9 mouse cellular contexts compared by ENCODE assay signal in genomic region chr12:117200590-117200989, GRCm38 (mm10).
DNase-seq lines count a peak whose midpoint lies in the region; ATAC-seq and TF ChIP-seq lines count a peak whose summit lies in the region.
"Had no signal": no experiment of that assay in that cellular context is flagged by ENCODE, and none has a peak within 500 bp of the region (broad histone marks: within the 10 kb centered on the region; RNA-seq: fewer than 3 reads in every experiment).

No protein-coding gene starts in this region.

- peak; percentile 26 for DNase-seq in layer of hippocampus, adult 11-12 months (ENCODE audit: low spot score)
- no peak for DNase-seq in layer of hippocampus, postnatal 10 days (ENCODE audit: low spot score in 2 of 2)
- peak; percentile 28 to 32 for DNase-seq in heart, adult 2 months
- DNase-seq in hindbrain, postnatal 0 days (ENCODE audit: low spot score): no peak
- DNase-seq in midbrain, embryonic 14.5 days: peak; percentile 51
- DNase-seq in c-Kit-positive CD71-positive TER-119-positive erythroid progenitor cells, embryonic 14.5 days (ENCODE audit: low spot score): no peak
- no peak for DNase-seq in gastrocnemius, postnatal 4 days (ENCODE audit: low spot score in 2 of 2)
- no peak for DNase-seq in frontal cortex, adult 2 months (ENCODE audit: extremely low spot score in 1 of 2, low spot score in 1 of 2)

- WGBS in heart, adult 2 months: 47% methylated on average over 5 of the region's 5 CpGs
- 42% methylated on average over 5 of the region's 5 CpGs for WGBS in hindbrain, postnatal 0 days
- 54% methylated on average over 5 of the region's 5 CpGs for WGBS in midbrain, embryonic 14.5 days

- H3K4me2 ChIP-seq in hindbrain, postnatal 0 days (ENCODE audit: low read depth, low read length): no peak overlapping the region
- H3K4me2 ChIP-seq in midbrain, embryonic 14.5 days (ENCODE audit: low read length): 0 out of 2 replicates have a peak overlapping the region, but pooled peaks have one; percentile 0

- H3K36me3 ChIP-seq in heart, adult 2 months (ENCODE audit: control insufficient read depth, insufficient read depth, low read length): no peaks in the 10 kb centered on the region
- H3K36me3 ChIP-seq in hindbrain, postnatal 0 days (ENCODE audit: insufficient read depth, low read length): no peaks in the 10 kb centered on the region
- H3K36me3 ChIP-seq in midbrain, embryonic 14.5 days (ENCODE audit: control insufficient read depth, insufficient read depth, low read length): peaks cover 3% of the 10 kb centered on the region; the same call in 1 of the 2 replicates

- H3K9ac ChIP-seq in heart, adult 2 months (ENCODE audit: low read depth, low read length): peak overlapping the region; percentile 26
- H3K9ac ChIP-seq in hindbrain, postnatal 0 days (replicated peaks; ENCODE audit: low read length): 0 out of 2 replicates have a peak overlapping the region, but pooled peaks have one; percentile 18
- H3K9ac ChIP-seq in midbrain, embryonic 14.5 days (replicated peaks; ENCODE audit: low read length): no peak overlapping the region

- H3K4me3 ChIP-seq in heart, adult 2 months: peak overlapping the region; percentile 5; the same call in 1 of the 2 replicates
- no peak overlapping the region for H3K4me3 ChIP-seq in hindbrain, postnatal 0 days (ENCODE audit: low read length)
- no peak overlapping the region for H3K4me3 ChIP-seq in midbrain, embryonic 14.5 days (replicated peaks; ENCODE audit: low read depth, low read length)
- H3K4me3 ChIP-seq: megakaryocyte, embryonic 14.5 days had no signal

- peak overlapping the region; percentile 67 for H3K27ac ChIP-seq in heart, adult 2 months
- H3K27ac ChIP-seq in hindbrain, postnatal 0 days: peak overlapping the region; percentile 28; the same call in 1 of the 2 replicates
- peak overlapping the region; percentile 93 for H3K27ac ChIP-seq in midbrain, embryonic 14.5 days (replicated peaks; ENCODE audit: low read depth, low read length)

- no peak for ATAC-seq in hindbrain, postnatal 0 days
- ATAC-seq in midbrain, embryonic 14.5 days (ENCODE audit: low FRiP score, low TSS enrichment): no peak

- no peaks in the 10 kb centered on the region for H3K9me3 ChIP-seq in hindbrain, postnatal 0 days (ENCODE audit: low read length)
- no peaks in the 10 kb centered on the region for H3K9me3 ChIP-seq in midbrain, embryonic 14.5 days (ENCODE audit: control insufficient read depth, low read length)
- H3K9me3 ChIP-seq: megakaryocyte, embryonic 14.5 days had no signal

- H3K79me2 ChIP-seq in heart, adult 2 months (replicated peaks; ENCODE audit: control insufficient read depth, insufficient read depth, low read length): no peaks in the 10 kb centered on the region

- no peaks in the 10 kb centered on the region for H3K27me3 ChIP-seq in heart, adult 2 months (ENCODE audit: control insufficient read depth, insufficient read depth, low read length)
- no peaks in the 10 kb centered on the region for H3K27me3 ChIP-seq in hindbrain, postnatal 0 days (ENCODE audit: insufficient read depth, low read length)
- no peaks in the 10 kb centered on the region for H3K27me3 ChIP-seq in midbrain, embryonic 14.5 days (ENCODE audit: control insufficient read depth, insufficient read depth, low read length)
- H3K27me3 ChIP-seq: megakaryocyte, embryonic 14.5 days had no signal

- H3K4me1 ChIP-seq in heart, adult 2 months (ENCODE audit: control insufficient read depth, insufficient read depth, low read length): peaks cover 1% of the 10 kb centered on the region; the same call in 1 of the 2 replicates
- H3K4me1 ChIP-seq in hindbrain, postnatal 0 days (ENCODE audit: insufficient read depth, low read length): peaks cover 30% of the 10 kb centered on the region; the same call in 1 of the 2 replicates
- H3K4me1 ChIP-seq in midbrain, embryonic 14.5 days (ENCODE audit: control insufficient read depth, insufficient read depth, low read length): peaks cover 89% of the 10 kb centered on the region
- H3K4me1 ChIP-seq: megakaryocyte, embryonic 14.5 days had no signal

- intact Hi-C loops in heart, adult 2 months (cut with DNase I): no loop called here

- no peak for TF ChIP-seq EP300 in heart, adult 2 months (IDR thresholded peaks at IDR 0.05; ENCODE audit: insufficient read depth, low read depth, low read length)

- no peak for TF ChIP-seq POLR2A in heart, adult 2 months (IDR thresholded peaks at IDR 0.05; ENCODE audit: insufficient read depth, low read depth, low read length)

- no peak for TF ChIP-seq CTCF in heart, adult 2 months (IDR thresholded peaks at IDR 0.05)
- no peak for TF ChIP-seq CTCF in hindbrain, postnatal 0 days (IDR thresholded peaks at IDR 0.05; ENCODE audit: low read depth)

Comparison
In these comparisons a context has a peak if more than half of its experiments do, and no peak if none do; other contexts are left out.
1. DNase-seq: peak in layer of hippocampus, adult 11-12 months (single experiment), heart, adult 2 months (2 of 2) and midbrain, embryonic 14.5 days (single experiment); none in layer of hippocampus, postnatal 10 days (0 of 2), hindbrain, postnatal 0 days (single experiment), c-Kit-positive CD71-positive TER-119-positive erythroid progenitor cells, embryonic 14.5 days (single experiment), gastrocnemius, postnatal 4 days (0 of 2) and frontal cortex, adult 2 months (0 of 2).
2. H3K27ac ChIP-seq: peak in every context shown above with its lines; median percentile 93 in midbrain, embryonic 14.5 days; 67 in heart, adult 2 months; 28 in hindbrain, postnatal 0 days.